Mouse (Mus musculus): ENCODE measurements around the gene Pgls.

Gene Pgls

DNA sequence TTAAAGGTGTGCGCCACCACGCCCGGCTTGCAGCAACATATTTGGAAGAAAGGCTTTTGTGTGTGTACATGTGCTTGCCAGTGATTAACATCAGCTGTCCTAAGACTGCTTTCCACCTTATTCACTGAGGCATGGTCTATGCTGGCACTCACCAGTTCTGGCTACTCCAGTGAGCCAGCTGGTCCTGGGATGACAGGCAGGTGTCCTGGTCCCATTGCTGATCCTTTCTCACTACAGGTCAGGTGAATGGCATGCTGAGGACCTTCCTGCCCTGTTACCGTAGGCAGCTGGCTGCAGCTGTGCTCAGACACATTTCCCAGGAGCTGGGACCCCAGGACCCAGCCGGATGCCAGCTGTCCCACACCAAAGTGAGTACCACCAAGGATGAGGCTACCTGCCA lies 6.9 kb downstream of the Pgls start:
- no peak for DNase-seq (ENCODE audit: low spot score)

DNA sequence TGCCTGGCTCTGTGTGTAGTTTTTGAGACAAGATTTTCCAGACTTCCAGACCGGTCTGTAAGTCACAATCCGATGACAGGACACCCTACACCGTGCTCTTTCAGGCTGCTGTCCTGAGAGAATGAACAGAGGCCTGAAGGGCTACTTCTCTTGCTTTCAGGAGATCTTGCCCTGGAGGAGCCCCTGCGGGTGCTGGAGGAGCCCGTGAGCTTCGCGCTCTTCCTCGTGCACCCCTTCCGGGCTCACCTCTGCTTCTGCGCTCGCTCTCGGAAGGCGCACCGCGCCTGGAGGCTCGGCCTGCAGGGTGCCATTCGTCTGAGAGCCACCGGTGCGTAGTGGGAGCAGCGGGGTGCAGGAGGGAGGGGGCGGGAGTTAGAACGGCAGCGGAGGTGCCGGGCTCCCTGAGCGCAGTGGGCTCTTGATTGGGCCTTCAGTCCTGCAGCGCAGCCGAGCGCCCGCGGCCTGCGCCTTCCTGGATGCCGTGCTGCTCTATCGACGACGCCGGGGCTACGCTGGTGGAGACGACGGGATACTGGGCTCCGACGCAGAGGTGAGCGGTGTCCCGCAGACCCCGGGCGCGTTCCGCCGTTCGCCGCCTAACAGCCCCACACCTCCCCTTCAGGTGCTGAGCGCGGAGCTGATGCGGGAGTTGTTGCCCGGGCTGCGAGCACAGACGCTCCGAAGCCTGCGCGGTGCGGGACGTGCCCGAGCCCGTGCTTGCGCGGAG lies 10.1 kb downstream of the Pgls start:
- DNase-seq (ENCODE audit: low spot score) = peak; percentile 22

DNA sequence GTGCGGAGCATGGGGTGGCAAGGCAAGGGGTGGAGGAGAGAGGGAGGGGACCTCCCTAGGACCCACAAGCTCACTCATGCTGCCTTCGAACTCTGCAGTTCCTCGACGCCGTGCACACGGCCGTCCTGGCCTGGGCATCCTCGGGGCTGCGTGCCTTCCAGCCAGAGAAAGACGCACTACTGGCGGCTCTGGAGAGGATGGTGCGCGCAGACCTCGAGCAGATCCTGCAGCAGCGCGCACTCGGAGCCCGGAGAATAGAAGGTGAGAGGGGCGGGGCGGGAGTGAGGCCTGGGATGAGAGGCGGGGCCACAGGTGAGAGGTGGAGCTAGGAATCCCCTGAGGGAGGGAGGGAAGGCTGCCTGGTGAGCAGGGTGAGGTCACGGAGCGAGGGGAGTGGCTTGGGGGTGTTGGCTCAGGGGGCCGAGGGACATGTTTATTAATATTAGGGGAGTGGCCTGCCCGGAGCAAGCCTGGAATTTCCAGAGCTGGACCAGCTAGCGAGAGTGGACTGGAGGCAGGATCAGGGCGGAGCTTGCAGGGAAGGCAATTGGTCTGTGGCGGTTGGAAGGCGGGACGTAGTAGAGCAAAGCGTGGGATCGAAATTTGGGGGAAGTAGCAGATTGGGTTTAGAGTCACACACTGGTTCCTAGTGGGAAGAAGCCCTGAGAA lies 10.8 kb downstream of the Pgls start:
- peak; percentile 78 for DNase-seq (ENCODE audit: low spot score)

DNA sequence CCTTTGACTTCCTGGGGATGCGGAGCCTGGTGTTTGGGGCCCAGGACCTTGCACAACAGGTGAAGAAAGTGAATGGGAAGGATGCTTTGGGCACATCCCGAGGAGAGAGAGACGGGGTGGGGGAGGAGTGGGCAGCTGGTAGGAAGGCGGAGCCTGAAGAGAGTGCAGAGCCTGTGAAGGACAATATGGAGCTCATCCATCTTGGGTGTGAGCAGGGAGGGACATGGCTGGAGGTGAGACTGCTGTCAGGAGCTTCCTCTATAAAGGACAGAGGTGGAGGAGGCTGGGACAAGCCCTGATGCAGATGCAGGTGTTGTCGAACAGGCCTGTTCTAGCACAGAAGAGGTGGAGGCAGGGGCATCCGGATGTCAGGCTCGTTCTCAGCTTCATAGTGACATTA lies 12.0 kb downstream of the Pgls start:
- no peak for DNase-seq (ENCODE audit: low spot score)

DNA sequence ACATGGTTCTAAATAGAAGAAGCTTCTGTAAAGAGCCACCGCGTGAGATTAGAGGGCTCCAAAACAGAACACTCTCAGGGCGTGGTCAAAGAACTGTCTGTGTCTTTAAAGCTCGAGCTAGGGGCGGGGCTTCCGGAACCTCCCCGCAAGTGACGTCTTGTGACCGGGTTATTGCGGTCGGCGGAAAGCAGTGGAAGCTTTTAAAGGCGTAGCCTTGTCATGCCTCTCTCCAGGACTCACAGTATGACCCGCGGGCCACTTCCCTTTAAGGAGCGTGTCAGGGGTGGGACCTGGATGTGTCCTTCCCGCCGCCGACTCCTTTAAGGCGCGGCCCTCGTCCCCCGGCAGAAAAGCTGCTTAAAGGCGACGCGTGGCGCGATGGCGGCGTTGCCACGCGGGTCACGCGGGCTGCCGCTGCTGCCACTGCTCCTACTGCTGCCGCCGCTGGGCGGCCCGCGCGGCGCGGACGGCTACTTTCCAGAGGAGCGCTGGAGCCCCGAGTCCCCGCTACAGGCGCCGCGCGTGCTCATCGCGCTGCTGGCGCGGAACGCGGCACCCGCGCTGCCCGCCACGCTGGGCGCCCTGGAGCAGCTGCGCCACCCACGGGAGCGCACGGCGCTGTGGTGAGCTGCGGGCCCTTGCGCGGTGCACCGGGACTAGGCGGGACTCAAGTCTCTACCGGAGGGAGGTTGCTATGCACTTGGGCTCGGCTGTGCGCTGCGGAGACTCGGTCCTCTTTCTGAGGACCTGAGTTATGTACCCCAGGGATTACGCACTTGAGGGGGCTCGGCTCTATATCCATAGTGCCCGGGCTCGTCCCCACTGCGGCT lies 19.1 kb downstream of the Pgls start, which contains the start of gene Colgalt1:
Gene Colgalt1, plus strand, starts transcription at position 177 of the 830 bp plus-strand sequence.
- peak; percentile 100 for DNase-seq (ENCODE audit: low spot score)

DNA sequence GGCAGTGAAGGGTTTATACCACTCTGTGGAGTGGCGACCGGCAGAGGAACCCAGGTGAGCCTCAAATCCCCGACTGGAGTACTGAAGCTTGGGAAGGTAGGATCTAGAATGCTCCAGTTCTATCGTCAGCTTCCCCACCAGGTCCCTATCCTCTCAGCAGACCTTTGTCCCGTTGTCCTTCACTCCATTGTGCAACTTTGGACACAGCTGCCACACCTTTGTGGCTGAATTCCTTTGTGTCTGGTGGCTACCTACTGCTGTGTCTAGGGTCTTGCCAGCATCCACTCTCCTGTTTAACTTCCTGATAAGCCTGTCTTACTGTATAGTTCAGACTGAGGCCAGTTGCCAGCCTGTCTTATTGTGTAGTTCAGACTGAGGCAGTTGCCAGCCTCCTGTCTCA lies 20.2 kb downstream of the Pgls start:
- DNase-seq (ENCODE audit: low spot score) = no peak

DNA sequence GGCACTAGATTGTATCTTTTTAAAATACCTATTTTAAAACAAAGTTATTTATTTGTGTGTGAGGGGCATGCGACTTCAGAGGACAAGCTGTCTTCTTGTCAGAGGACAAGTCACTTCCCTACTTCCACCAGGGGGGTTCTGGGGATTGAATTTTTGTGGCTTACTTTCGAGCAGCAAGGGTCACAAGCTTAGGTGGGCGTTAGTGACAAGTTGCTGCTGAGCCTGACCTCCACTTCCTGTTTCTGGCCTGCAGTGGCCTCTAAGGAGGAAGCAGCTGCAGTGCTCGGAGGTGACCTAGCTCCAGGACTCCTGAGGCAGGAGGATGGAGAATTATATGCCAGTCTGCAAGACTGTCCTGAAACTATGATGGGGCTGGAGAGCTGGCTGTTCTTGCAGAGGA lies 21.4 kb downstream of the Pgls start:
- no peak for DNase-seq (ENCODE audit: low spot score)

DNA sequence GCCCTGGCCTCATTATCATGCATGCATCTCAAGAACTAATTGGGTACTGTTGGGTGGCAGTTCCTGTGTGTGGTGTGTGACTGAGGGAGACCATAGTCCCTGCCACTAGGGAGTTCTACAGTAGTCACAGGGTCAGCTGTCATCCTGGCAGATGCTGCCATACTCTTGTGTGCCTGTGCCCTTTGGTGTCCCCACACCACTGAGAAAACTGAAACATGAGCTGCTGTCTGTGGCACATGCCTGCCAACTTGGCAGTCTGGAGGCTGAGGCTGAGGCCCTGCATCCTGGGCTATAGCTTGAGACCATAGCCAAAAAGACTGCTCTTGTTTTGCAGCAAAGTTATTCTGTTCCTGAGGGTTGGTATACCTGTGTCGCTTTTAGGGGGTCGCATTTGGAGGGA lies 27.8 kb downstream of the Pgls start:
- no peak for DNase-seq (ENCODE audit: low spot score)

DNA sequence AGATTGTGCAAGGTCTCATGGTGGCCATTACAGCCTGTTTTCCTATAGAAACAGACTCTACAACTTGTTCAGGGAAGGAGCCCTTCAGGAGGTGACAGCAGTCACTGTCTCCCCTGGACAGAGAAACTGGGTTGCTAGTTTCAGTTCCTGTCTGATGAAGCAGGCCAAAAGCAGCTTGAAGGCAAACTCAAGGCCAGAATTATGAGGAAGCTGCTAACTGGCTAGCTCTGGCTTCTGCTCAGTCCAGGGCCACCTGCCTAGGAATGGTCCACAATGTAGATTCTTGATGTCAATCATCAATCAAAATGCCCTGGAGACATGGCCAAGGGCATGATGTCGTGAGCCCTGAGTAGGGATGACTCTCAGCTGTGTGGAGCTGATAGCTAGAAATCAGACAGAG lies 33.1 kb downstream of the Pgls start:
- no peak for DNase-seq (ENCODE audit: low spot score)

DNA sequence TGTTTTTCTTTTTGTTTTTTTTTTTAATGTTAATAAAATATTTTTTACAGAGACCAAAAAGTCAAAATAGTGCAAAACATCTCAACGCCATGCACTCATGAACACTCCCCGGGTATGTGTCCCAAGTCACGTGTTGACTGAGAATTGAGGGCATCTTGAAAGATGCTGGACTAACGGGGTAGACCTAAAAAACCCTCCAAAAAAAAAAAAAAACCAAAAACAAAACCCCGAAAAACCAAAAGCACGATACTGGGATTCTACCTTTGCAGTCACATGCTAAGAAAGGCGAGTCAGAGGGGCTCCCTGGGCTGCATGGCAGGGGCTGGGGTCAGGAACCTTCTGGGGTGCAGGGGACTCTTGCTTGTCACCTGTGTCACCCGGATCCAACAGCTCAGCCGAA lies 34.8 kb downstream of the Pgls start:
- DNase-seq (ENCODE audit: low spot score) = no peak

DNA sequence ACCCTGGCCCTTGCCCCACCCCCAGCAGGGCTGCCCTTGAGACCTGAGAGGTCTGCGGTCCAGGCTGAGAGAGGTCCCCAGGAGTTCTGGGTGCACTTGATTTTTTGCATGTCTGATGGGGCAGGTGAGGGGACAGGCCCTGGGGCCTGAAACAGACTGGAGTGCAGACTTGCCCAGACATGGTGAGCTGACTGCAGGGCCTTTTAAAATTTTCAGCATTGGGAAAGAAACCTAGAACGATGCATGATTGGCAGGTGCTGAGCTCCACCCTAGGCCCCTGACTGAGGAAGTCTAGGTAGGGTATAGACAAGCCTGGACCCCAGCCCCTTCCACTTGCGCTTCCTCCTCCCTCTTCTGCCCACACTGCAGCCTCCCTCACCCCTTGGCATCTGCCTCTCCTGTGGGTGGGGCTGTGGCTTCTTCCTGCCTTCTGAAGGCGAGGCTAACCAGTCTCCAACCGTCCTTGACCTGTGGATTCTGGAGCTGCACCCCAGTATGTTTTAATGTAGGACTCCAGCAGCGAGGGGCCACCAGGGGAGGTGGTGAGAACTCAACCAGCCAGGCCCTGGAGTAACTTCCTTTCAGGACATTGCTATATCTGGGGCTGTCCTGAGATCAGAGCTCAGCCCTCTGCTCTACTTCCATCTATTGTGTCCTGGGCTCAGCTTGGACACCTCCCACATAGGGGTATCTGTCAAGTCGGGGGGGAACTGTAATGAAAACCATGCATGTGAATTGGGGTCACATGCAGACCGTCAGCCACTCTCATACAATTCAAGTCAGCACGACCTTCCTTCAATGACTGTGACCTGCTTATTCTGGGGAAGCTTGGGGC lies 35.5 kb downstream of the Pgls start:
- DNase-seq (ENCODE audit: low spot score) = no peak

DNA sequence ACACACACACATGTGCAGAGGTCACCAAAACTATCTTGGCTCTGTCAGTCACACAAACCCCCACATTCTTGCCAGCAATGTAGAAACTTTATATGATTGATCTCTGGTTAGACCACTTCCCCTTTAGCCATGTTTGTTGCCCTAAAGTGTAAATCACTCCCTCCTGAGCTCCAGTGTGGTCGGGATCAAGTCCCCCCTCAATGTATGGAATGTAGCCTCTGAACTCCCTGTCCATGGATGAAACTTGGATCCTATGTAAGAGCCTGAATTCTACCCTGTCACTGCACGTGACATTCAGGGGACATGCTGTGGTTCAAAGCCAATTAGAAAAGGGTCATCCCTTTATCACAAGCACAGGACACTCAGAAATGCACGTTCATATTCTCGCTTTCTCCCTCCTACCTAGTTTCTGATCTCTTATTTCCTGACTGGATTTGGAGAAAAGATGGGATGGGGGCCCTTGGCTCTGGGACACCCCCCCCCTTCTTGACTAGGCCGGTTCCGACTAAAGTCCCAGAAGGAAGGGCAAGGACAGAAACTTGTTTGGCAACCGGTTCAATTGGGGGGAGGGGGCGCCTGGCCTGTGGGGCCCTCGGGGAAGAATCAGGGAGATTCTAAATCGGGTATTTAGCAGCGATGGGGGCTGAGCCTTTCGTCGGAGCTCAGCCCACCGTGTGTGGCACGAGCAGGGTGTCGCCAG lies 36.6 kb downstream of the Pgls start:
- DNase-seq (ENCODE audit: low spot score) = peak; percentile 16

DNA sequence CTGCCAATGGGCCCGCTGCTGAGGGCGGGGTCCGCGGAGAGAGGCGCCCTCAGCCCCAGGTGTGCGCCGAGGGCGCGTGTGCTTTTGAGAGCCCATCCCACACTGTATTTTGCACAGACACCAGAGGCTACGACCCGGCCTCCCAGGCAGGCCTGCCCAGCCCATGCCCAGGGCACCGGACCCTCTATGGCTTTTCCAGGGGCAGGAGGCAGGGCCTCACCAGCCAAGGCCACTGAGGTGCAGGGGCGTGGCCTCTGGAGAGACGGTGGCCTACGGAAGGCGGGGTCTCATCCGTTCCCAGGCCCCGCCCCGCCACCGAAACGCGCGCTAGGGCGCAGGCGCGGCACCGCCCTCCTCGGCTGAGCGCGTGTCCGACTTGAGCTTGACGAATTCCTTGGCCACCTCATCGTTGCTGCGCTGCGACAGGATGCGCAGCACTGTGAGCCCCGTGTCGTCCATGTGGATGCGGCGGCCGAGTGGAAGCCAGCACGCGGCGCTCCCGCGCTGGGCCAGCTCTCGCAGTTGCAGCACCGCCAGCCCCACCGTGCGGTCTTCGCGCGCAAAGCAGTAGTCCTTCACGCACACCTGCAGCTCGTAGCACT lies 37.2 kb downstream of the Pgls start:
- DNase-seq (ENCODE audit: low spot score) = peak; percentile 95

DNA sequence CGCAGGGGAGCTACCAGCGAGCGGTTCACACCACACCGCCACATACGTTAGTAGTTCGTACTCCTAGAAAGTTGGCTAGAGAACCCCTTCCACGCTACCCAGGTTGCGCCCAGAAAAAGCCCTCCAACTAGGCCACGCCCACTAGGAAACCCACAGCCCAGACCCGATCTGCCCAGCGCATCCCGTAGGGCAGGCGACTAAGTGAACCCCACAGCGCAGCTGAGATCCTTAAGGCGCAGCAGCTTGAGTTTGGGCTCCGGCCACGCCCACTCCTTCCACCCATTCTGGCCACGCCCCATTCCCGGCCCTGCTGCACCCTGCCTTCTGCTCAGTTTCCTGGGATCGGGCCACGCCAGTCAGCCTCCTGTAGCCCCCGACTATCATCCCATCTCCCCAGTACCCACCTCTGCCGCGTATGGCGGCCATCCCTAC lies 37.8 kb downstream of the Pgls start:
- DNase-seq (ENCODE audit: low spot score) = peak; percentile 53

DNA sequence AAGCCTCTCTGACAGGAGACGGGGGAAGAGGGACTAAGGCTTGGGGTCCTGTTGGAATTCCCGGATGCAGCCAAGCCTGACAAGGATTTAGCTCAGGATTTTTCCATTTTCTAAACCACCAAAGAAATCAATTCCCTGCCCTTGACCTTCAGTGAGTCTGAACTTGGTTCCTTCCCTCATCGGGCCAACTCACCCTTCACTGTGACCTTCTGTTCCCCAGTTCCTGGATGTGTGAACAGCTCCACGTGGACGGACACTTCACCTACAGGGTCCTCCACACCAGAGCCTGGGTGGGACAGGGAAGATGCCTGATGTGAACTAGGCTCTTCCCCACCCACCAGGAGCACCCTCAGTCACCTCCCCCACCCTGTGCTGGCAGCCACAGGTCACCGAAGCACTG lies 38.8 kb downstream of the Pgls start:
- DNase-seq (ENCODE audit: low spot score) = no peak

DNA sequence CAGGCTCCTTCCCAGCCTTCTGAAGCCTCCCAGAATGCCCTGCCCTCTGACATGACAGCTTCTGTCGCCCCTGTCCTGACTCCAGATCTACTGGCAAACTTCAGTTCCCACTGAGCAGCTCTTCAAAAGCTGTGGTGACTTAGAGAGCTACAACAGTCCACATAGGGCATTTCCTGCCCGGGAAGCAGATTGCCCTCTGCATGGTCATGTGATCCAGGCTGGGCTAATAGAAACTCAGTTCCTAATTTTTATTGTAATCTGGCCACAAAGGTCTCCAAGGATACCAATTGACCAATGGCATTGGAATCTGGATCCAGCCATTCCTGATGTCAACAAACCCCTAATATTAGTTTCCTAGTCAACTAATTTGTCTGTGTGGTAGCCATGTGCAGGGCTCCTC lies 39.9 kb downstream of the Pgls start:
- no peak for DNase-seq (ENCODE audit: low spot score)

DNA sequence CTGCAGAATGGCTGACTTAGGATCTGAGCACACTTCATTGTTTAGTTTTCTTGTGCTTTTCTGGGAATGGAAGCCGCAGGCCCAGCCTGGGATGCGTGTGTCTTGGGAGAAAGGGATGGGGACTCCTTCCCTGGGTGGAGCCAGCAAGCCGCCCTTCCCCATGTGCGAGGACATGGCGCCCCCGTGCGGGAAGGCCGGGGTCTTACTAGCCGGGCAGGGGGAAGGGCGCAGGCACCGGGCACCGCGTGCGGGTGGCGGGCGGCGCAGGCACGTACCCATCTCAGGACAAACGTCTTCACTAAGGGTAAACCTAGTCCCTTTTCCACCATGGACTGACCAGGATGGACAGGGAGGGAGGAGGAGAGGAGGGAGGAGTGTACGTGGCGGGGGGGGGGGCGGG lies 41.2 kb downstream of the Pgls start:
- peak; percentile 18 for DNase-seq (ENCODE audit: low spot score)

DNA sequence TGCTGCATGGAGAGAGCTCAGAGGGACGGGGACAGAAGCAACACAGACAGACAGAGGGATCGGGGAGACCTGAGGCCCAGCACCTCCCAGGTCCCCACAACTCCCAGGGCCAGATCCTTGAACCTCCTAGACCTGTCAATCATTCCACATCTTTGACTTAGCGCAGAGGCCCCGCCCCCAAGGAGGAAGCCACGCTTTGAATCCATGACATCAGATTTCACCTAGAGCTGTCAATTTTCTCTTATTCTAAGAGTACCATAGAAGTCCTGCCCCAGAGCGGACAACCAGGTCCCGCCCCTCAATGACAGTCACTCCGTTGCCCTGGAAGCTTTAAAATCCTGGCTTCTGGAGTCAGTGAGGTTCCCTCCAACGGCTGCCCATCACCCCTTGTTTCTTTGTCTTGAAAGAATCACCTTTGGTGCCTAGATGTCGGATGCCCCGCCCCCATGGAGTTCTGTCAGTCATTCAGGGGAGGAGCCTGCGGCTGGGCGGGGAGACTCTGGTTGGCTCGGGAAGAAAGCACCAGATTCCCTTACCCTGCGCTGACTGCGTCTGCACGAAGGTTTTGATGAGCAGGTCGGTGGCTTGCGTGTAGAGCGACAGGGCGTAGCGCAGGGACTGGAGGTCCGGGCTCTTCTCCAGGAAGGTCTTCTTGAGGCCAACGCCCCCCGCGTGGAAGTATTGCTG lies 42.1 kb downstream of the Pgls start:
- peak; percentile 84 for DNase-seq (ENCODE audit: low spot score)

DNA sequence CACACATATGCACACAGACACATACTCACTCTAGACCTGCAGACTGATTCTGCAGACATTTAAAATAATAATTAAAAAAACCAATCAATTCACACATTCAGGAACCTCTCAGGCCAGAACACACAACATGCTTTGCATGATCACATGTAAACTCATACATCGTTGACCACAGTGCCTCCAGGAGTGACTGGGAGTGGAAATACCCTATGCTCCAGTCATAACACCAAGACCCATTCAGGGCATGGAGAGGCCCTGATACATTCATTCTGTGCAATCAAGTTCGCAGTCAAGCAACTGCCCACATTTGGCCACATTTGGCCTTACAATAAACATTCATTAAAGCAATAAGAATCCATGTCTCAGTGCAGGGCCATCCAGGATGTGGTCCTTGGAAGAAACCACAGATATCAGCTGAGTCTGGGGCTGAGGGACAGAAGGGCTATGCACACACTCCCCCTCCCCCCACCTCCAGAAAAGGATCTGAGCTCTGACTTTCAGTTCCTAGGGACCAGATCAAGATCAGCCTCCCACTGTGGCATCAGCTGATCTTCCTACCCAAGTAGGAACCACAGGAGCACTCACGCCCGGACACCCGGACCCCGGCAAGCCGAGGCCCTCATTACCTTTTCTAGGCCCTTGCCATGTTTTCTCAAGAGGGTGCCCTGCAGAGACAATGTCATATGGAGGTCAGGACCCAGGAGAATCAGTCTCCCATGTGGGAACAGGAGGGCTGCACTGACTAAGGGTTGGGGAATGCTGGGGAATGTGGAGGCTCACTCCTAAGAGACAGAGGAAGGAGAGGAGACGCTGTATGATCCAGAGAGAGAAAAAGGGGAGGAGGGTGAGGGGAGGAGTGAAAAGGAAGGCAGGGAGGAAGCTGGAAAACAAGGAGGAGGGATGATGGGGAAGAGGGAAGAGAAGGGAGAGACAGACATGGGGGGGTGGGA lies 45.4 kb downstream of the Pgls start:
- DNase-seq (ENCODE audit: low spot score) = no peak

Measured in embryo, embryonic 10.5 days (tissue).